Mouse (Mus musculus): ENCODE measurements around the gene Znrf3. TPM values are rescaled to one million over a fixed set of nuclear protein-coding genes. Genes with fewer than 3 reads are reported as not detected.

Znrf3 gene
- total and polyA plus RNA-seq, 2 experiments from 2014 or later: 9.9 to 13.6 TPM

DNA sequence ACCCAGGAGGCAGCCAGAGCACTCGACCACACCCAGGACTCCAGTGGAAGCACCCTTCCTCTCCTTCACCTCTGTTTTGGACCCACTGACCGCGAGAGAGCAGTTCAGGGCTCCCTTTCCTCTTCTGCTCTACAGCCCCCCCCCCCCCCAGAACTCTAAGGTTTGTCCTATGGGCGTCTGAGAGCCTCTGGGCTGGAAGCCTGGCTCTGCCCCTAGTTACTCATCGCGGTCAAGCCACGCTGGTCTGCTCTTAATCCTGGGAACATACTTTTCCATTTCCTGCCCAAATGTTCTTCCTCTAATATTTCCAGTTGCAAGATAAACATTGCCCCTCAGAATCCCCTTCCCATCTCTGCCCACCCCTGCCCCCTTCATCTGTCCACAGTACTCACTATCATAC, 199.2 kb downstream of the Znrf3 start:
- H3K27me3 ChIP-seq (ENCODE audit: insufficient read depth, low read length): no peaks in the 10 kb centered on the region
- TF ChIP-seq CTCF (IDR thresholded peaks at IDR 0.05; ENCODE audit: low read depth): no peak
- no peak overlapping the region for H3K4me3 ChIP-seq (ENCODE audit: low read length)
- no peak overlapping the region for H3K9ac ChIP-seq (replicated peaks; ENCODE audit: low read length)
- DNase-seq (ENCODE audit: low spot score): no peak
- 0 out of 2 replicates have a peak, but pooled peaks cover 5% of the 10 kb centered on the region for H3K4me1 ChIP-seq (ENCODE audit: insufficient read depth, low read length)
- 89% methylated on average over 7 of the region's 7 CpGs for WGBS
- H3K4me2 ChIP-seq (ENCODE audit: low read depth, low read length): no peak overlapping the region
- no peak for ATAC-seq
- H3K36me3 ChIP-seq (ENCODE audit: insufficient read depth, low read length): no peaks in the 10 kb centered on the region
- no peak overlapping the region for H3K27ac ChIP-seq
- no peaks in the 10 kb centered on the region for H3K9me3 ChIP-seq (ENCODE audit: low read length)

DNA sequence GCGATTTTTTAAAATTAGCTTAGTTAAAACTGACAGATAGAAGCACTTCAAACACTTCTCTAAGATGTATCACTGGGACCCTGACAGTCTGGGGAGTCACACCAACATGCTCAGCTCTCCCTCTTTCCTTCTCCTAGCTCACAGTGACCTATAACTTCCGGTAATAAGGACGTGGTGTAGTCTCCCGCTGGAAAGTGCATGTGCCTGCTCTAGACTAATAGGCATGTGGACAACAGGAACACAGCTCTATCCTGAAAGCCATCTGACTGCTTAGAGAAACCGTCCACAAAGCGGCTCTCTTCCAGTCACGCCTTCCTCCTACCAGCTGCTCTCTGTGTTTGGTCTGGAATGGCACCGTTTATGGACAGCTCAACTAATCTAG, 199.9 kb downstream of the Znrf3 start:
- H3K4me3 ChIP-seq (ENCODE audit: low read length): no peak overlapping the region
- H3K4me2 ChIP-seq (ENCODE audit: low read depth, low read length): no peak overlapping the region; the same call in 1 of the 2 replicates
- peak; percentile 32; the same call in 1 of the 2 replicates for ATAC-seq
- no peak overlapping the region for H3K27ac ChIP-seq
- peaks cover 7% of the 10 kb centered on the region; the same call in 1 of the 2 replicates for H3K4me1 ChIP-seq (ENCODE audit: insufficient read depth, low read length)
- no peaks in the 10 kb centered on the region for H3K36me3 ChIP-seq (ENCODE audit: insufficient read depth, low read length)
- no peak for DNase-seq (ENCODE audit: low spot score)
- H3K9ac ChIP-seq (replicated peaks; ENCODE audit: low read length): no peak overlapping the region
- H3K9me3 ChIP-seq (ENCODE audit: low read length): no peaks in the 10 kb centered on the region
- TF ChIP-seq CTCF (IDR thresholded peaks at IDR 0.05; ENCODE audit: low read depth): no peak
- H3K27me3 ChIP-seq (ENCODE audit: insufficient read depth, low read length): no peaks in the 10 kb centered on the region
- WGBS: 48% methylated on average over 8 of the region's 8 CpGs

DNA sequence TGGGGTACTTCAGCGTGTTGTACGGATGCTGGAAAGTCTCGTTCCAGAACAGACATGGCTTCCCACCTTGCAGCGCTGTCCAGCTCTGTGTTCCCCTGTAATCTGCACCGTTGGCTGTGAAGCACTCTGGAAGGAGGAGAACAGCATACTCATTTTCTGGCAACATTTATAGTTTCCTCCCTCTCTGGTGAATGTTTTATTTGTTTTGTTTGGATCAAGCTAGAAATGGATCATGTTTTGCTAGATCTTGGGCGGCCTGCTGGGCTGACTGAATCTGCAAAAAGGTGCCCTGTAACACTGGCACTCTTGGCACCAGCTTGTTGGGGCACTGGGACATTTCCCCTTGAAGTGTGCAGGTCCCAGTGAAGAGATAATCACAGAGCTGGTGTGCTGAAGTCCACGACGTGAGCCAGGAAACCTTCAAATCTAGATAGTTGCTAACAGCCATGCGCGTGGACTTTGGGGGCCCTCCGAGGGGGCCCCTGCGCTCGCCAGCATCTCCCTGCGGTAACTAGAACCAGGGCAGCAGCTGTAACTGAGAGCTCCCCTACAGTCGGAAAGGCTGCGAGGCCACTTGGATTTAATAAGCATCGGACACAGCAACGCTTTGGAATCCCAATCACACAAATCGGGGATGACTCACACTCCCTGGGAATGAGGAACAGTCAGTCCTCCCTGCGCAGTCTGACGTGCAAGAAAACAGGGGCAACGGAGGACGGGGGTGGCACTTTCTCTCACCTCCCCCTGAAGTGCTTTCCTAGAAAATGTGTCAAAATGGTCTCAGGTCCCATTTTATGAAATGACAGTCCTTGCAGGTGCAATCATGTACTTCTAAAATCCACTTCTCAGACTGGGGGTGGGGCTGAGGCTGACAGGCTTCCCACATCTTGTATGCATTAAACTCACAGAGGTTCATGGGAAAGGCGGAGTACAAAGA, 200.6 kb downstream of the Znrf3 start:
- WGBS: 54% methylated on average over 24 of the region's 24 CpGs
- Histone ChIP-seq H3K27ac (peak overlapping the region; percentile 27; the same call in 1 of the 2 replicates), H3K4me3 (ENCODE audit: low read length) (no peak overlapping the region), H3K9ac (replicated peaks; ENCODE audit: low read length) (no peak overlapping the region), H3K36me3 (ENCODE audit: insufficient read depth, low read length) (no peaks in the 10 kb centered on the region), H3K4me2 (ENCODE audit: low read depth, low read length) (peak overlapping the region; percentile 21; the same call in 1 of the 2 replicates), H3K9me3 (ENCODE audit: low read length) (no peaks in the 10 kb centered on the region), H3K4me1 (ENCODE audit: insufficient read depth, low read length) (peaks cover 11% of the 10 kb centered on the region; the same call in 1 of the 2 replicates), H3K27me3 (ENCODE audit: insufficient read depth, low read length) (no peaks in the 10 kb centered on the region)
- DNase-seq (ENCODE audit: low spot score) (peak; percentile 29), ATAC-seq (peak; percentile 68)
- TF ChIP-seq CTCF (IDR thresholded peaks at IDR 0.05; ENCODE audit: low read depth): no peak

DNA sequence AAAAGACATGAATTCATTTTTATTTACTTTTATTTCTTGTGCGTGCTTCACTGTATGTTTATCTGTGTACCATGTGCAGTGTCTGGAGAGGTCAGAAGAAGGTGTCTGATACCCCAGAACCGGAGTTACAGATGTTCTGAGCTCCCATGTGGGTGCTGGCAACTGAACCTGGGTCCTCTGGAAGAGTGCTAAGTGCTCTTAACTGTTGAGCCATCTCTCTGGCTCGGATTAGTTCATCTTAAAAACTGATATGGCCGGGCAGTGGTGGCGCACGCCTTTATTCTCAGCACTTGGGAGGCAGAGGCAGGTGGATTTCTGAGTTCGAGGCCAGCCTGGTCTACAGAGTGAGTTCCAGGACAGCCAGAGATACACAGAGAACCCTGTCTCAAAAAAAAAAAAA, 201.4 kb downstream of the Znrf3 start:
- no peak overlapping the region for H3K4me3 ChIP-seq (ENCODE audit: low read length)
- WGBS: 94% methylated on average over 7 of the region's 7 CpGs
- no peaks in the 10 kb centered on the region for H3K27me3 ChIP-seq (ENCODE audit: insufficient read depth, low read length)
- TF ChIP-seq CTCF (IDR thresholded peaks at IDR 0.05; ENCODE audit: low read depth): no peak
- H3K9ac ChIP-seq (replicated peaks; ENCODE audit: low read length): no peak overlapping the region
- no peak overlapping the region for H3K27ac ChIP-seq
- ATAC-seq: no peak
- H3K9me3 ChIP-seq (ENCODE audit: low read length): no peaks in the 10 kb centered on the region
- H3K4me1 ChIP-seq (ENCODE audit: insufficient read depth, low read length): peaks cover 11% of the 10 kb centered on the region; the same call in 1 of the 2 replicates
- H3K36me3 ChIP-seq (ENCODE audit: insufficient read depth, low read length): no peaks in the 10 kb centered on the region
- DNase-seq (ENCODE audit: low spot score): no peak
- no peak overlapping the region for H3K4me2 ChIP-seq (ENCODE audit: low read depth, low read length)

DNA sequence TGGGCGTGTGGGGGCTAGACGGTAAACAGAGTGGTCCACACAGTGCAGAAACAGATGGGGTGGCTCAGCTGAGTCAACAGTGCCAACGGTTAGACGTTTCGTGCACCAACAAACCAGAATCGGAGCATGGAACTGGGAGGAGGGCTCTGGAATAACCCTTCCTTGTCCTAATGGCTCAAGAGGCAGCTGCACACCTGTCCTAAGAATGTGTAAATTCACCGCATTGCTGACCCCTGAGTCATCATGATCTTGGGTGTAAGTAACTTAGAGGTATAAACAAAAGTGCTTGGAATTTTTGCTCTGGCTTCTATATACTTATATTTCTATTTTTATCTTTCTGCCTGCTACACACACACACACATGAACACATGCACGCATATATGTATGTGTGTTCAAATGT, 202.5 kb downstream of the Znrf3 start:
- Histone ChIP-seq H3K4me2 (ENCODE audit: low read depth, low read length) (no peak overlapping the region), H3K36me3 (ENCODE audit: insufficient read depth, low read length) (no peaks in the 10 kb centered on the region), H3K4me3 (ENCODE audit: low read length) (no peak overlapping the region), H3K9me3 (ENCODE audit: low read length) (no peaks in the 10 kb centered on the region), H3K27me3 (ENCODE audit: insufficient read depth, low read length) (no peaks in the 10 kb centered on the region), H3K9ac (replicated peaks; ENCODE audit: low read length) (no peak overlapping the region), H3K27ac (no peak overlapping the region), H3K4me1 (ENCODE audit: insufficient read depth, low read length) (peaks cover 11% of the 10 kb centered on the region; the same call in 1 of the 2 replicates)
- TF ChIP-seq CTCF (IDR thresholded peaks at IDR 0.05; ENCODE audit: low read depth): no peak
- DNase-seq (ENCODE audit: low spot score) (no peak), ATAC-seq (no peak)
- 84% methylated on average over 8 of the region's 8 CpGs for WGBS

DNA sequence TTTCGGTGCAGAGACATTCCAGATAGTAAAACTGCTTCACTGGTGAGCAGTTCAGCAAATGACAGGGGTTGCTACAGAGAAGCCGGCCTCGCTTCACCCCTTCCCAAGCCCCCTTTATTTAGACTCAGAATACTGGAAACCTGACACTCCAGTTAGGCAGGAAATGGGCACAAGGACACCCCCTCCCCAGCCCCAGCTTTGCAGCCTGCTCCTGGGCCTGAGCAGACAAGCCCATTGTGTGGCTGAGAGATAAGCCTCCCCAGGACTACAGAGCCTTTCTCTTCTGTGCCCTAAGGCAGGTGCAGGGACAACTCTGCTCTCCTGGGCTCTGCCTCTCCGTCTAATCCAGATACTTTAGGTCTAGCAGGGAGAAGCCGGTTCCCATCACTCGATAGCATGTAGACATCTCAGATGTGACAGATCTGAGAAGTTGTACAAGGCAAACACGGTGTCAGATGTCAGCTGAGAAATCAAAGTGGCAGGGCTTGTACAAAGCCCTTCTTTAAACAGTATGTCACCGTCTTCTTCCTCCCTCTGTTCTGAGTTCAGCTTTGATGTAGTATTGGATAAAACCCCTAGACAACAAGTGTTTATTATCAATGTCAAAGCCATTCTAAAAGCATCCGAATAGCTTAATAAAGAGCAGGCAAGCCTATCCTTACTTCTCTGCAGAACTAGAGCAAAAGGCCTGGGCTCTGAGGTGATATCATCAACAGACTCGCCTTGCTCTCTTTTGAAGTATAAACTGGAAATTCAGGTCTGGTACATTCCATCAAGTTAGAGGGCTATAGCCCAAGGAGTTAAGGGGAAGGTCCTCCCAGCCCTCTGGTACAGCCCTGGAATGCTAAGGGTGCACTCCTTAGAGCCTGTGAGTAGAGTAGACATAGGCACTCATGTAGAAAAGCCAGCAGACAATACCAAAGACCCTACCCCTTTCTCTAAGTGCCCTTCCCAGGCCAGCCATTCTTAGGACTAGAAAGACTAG, 204.6 kb downstream of the Znrf3 start:
- Histone ChIP-seq H3K4me1 (ENCODE audit: insufficient read depth, low read length) (peaks cover 11% of the 10 kb centered on the region; the same call in 1 of the 2 replicates), H3K36me3 (ENCODE audit: insufficient read depth, low read length) (no peaks in the 10 kb centered on the region), H3K9ac (replicated peaks; ENCODE audit: low read length) (no peak overlapping the region; the same call in 1 of the 2 replicates), H3K9me3 (ENCODE audit: low read length) (no peaks in the 10 kb centered on the region), H3K4me2 (ENCODE audit: low read depth, low read length) (no peak overlapping the region), H3K27me3 (ENCODE audit: insufficient read depth, low read length) (no peaks in the 10 kb centered on the region), H3K27ac (peak overlapping the region; percentile 41; the same call in 1 of the 2 replicates), H3K4me3 (ENCODE audit: low read length) (no peak overlapping the region)
- WGBS: 23% methylated on average over 10 of the region's 10 CpGs
- ATAC-seq (no peak), DNase-seq (ENCODE audit: low spot score) (no peak)
- no peak for TF ChIP-seq CTCF (IDR thresholded peaks at IDR 0.05; ENCODE audit: low read depth)

Other genes starting within 250 kb of the Znrf3 start
- 14.8 and 18.5 TPM in 2 replicates for gene Kremen1, start 183.3 kb downstream of the Znrf3 start, total RNA-seq (2014; rRNA removed)
- gene Kremen1, start 183.3 kb downstream of the Znrf3 start, polyA plus RNA-seq (2015; fragmentation: Nextera tagmentation; extraction: Ambion mirVana): 3.2 and 3.6 TPM in 2 replicates
- gene Xbp1, start 75.8 kb upstream of the Znrf3 start, total RNA-seq (2014; rRNA removed): 95.0 and 102 TPM in 2 replicates
- 87.1 and 88.9 TPM in 2 replicates for gene Xbp1, start 75.8 kb upstream of the Znrf3 start, polyA plus RNA-seq (2015; fragmentation: Nextera tagmentation; extraction: Ambion mirVana)
- 10.1 and 10.5 TPM in 2 replicates for gene Ccdc117, start 97.3 kb upstream of the Znrf3 start, total RNA-seq (2014; rRNA removed)
- 5.8 and 6.6 TPM in 2 replicates for gene Ccdc117, start 97.3 kb upstream of the Znrf3 start, polyA plus RNA-seq (2015; fragmentation: Nextera tagmentation; extraction: Ambion mirVana)
- not detected in 2 replicates for gene Ankrd36, start 124.8 kb upstream of the Znrf3 start, total RNA-seq (2014; rRNA removed)
- not detected in 2 replicates for gene Ankrd36, start 124.8 kb upstream of the Znrf3 start, polyA plus RNA-seq (2015; fragmentation: Nextera tagmentation; extraction: Ambion mirVana)